Mouse (Mus musculus): ENCODE measurements around the gene Cidec. TPM values are rescaled to one million over a fixed set of nuclear protein-coding genes. Genes with fewer than 3 reads are reported as not detected.

Gene Cidec
- total RNA-seq (2017) = not detected in 3 replicates

DNA sequence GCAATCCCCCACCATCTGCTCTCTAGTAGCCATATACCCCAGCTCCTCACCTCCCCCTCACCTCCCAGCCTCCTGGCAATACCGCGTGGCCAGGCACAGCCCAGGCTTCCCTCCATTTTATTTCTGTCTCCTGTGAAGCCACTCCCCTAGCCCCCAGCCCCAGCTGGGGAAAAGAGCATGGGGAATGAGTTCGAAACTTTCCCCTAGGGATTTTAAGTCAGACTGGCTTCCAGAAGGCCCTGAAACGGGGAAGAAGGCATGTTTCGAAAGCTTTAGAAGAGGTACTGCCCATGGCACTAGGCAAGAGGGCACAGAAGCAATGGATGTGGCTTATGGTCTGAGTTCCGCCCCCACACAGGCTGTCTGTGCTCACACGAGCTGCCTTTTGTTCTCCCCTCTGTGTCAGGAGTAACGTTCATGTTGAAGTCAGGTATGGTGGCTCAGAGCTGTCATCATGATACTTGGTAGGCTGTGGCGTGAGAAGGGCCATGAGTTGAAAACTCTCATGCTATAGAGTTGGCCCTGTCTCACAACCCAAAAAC, at the start of gene Cidec:
Cidec (minus strand) TSS at position 97 of the 542 bp plus-strand sequence.
- no peak for ATAC-seq (replicated peaks; ENCODE audit: insufficient number of reproducible peaks, low FRiP score, low TSS enrichment, poor library complexity, severe bottlenecking)

DNA sequence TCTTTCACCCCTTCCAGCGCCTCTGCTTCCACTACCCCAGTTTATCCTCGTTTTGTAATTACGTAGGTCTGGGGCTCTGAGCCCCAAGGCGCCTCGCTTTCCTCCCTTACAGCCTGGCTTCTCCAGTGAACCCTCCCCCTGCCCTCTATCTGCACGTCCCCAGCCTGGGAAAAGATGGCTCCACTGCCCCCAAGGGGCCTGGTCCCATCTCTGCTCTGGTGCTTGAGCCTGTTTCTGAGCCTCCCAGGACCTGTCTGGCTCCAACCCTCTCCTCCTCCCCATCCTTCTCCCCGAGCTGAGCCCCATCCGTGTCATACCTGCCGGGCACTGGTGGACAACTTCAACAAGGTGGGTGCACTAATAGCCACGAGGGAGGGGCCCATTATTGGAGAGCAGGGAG, 48.2 kb upstream of the Cidec start:
- ATAC-seq (replicated peaks; ENCODE audit: insufficient number of reproducible peaks, low FRiP score, low TSS enrichment, poor library complexity, severe bottlenecking) = no peak

DNA sequence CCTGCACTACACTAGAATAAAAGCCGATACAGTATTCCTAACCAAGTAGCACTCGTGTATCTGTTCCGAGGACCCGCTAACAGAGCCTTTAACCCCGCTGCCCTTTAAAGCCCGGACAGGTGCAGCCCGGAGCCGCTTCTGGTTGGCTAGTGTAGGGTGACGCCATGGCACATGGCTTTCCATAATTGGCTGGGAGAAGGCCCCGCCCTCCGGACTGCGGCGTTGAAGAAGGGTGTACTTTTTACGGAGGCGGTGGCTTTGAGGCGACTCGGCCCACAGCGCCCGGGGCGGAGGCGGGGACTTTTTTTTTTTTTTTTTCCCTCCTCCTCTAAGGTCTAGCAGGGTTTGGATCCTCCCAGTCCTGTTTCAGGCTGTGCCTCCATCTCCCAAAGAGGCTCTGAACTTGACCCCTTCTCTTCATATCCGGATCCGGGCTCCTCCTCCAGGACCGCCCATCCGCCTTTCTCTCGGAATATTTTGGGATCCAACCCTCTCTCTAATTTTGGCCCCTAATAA, 47.6 kb upstream of the Cidec start, which contains the start of gene Creld1:
Creld1 (plus strand) TSS at position 198 of the 516 bp plus-strand sequence.
- ATAC-seq (replicated peaks; ENCODE audit: insufficient number of reproducible peaks, low FRiP score, low TSS enrichment, poor library complexity, severe bottlenecking) = peak; percentile 95

DNA sequence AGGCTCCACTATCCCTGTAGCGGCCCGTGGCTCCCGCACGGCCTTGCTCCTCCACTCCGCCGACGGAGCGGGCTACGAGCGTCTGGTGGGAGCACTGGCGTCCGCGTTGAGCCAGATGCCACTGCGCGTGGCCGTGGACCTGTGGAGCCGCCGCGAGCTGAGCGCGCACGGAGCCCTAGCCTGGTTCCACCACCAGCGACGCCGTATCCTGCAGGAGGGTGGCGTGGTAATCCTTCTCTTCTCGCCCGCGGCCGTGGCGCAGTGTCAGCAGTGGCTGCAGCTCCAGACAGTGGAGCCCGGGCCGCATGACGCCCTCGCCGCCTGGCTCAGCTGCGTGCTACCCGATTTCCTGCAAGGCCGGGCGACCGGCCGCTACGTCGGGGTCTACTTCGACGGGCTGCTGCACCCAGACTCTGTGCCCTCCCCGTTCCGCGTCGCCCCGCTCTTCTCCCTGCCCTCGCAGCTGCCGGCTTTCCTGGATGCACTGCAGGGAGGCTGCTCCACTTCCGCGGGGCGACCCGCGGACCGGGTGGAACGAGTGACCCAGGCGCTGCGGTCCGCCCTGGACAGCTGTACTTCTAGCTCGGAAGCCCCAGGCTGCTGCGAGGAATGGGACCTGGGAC, 47.0 kb upstream of the Cidec start:
- peak; percentile 12; the same call in 1 of the 2 replicates for ATAC-seq (replicated peaks; ENCODE audit: insufficient number of reproducible peaks, low FRiP score, low TSS enrichment, poor library complexity, severe bottlenecking)

DNA sequence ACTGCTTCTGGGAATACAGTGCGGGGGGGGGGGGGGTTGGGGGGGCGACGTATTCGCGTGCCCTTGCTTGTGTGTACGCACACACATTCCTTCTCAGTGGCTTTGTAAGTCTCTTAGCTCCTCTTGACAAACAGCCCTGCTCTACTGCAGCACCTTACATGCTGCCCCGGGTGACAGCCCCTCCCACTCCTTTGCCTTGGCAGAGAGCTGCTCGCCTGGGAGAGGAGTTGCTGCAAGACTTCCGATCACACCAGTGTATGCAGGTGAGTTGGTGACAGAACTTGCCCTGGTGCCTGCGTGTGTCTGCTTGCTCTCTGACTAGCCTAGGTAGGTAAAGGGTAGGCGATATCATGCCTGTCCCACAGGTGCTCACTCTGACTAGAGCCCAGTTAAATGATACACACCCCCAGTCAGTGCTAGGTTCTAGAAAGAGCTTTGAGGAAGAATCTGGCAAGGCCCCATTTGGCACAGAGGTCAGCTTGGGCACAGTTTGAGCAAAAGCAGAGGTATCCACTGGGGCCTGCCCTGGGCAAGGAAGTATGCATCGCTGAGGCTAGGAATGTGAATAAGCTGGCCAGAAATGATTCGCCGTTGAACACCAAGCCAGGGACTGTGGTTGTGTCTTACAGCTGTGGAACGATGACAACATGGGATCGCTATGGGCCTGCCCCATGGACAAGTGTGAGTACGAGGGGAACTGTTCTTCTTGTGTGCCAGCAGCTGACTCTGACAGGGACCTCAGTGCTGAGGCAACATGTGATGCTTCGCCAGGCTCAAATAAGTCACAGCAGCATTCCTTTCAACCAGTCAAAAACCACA, 45.2 kb upstream of the Cidec start:
- no peak for ATAC-seq (replicated peaks; ENCODE audit: insufficient number of reproducible peaks, low FRiP score, low TSS enrichment, poor library complexity, severe bottlenecking)

DNA sequence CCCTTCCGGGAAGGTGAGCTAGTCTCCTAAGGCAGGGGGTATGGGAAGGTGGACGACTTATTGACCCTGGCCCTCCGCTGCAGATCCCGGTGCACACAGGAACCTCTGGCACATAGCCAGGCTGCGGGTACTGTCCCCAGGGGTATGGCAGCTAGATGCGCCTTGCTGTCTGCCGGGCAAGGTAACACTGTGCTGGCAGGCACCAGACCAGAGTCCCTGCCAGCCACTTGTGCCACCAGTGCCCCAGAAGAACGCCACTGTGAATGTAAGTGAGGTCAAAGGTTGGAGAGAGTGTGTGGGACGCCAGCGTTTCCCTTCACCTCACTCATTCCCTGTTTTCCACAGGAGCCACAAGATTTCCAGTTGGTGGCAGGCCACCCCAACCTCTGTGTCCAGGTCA, 43.3 kb upstream of the Cidec start:
- no peak for ATAC-seq (replicated peaks; ENCODE audit: insufficient number of reproducible peaks, low FRiP score, low TSS enrichment, poor library complexity, severe bottlenecking)

DNA sequence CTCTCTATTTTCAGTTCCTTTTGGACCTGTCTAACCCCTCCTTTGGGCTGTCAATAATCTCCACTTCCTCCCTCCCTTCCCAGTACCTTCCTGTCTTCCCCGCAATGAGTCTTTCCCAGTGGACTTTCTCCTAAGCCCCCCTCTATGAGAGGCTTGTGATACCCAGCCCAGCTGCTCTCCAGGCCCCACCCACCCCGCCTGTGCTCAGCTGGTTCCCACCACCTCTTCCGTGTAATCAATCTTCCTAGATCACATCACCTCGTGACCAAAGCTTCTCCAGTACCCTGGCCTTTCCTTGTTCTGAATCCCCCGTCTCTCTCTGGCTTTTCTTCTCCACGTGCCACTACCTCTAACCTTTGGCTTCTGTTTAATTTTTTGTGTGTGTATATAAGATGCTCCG, 41.8 kb upstream of the Cidec start:
- ATAC-seq (replicated peaks; ENCODE audit: insufficient number of reproducible peaks, low FRiP score, low TSS enrichment, poor library complexity, severe bottlenecking) = no peak

DNA sequence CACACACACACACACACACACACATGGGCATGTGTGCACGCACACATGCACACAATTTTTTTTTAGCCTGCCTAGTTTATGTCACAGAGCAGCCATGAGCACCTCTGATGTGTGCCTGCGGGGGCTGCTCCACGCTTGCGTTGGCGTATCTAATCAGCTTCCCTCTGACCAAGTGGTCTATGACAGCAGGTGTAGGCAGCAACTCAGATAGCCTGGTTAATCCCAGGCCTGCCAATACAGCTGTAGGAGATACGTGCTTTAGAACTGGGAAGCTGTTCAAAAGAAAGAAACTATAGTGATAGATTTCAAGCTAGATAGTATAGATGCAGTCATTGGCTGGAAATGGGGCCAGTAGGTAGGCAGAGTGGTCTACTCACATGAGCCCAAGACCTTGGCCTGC, 38.2 kb upstream of the Cidec start:
- ATAC-seq (replicated peaks; ENCODE audit: insufficient number of reproducible peaks, low FRiP score, low TSS enrichment, poor library complexity, severe bottlenecking) = no peak

DNA sequence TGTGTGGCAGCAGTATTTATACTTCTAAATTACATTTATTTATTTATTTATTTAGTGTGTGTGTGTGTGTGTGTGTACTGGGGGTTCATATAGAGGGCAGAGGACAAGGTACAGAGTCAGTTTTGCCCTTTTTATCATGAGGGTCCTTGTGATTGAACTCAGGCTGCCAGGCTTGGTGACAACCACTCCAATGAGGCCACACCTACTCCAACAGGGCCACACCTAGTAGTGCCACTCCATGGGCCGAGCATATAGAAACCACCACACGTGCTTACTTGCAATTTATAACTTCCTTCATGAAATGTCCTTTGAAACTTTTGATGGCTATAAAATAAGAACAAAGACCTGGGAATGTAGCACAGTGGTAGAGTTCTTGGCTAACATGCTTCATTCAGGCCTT, 37.7 kb upstream of the Cidec start:
- ATAC-seq (replicated peaks; ENCODE audit: insufficient number of reproducible peaks, low FRiP score, low TSS enrichment, poor library complexity, severe bottlenecking) = no peak

DNA sequence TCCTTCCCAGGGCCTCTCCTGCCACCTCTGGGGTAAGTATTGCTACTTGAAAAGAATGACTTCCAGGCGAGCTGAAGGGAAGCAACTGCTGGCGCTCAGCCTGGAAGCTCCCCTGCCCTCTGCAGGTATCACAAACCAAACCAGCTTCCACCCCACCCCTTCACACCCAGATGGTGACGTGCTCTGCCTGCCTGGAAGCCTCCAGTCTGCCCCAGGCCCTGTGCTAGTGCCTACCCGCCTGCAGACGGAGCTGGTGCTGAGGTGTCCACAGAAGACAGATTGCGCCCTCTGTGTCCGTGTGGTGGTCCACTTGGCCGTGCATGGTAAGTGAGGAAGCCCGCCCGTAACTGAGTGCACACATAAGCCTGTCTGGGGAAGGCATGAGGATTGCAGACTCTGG, 36.5 kb upstream of the Cidec start:
- ATAC-seq (replicated peaks; ENCODE audit: insufficient number of reproducible peaks, low FRiP score, low TSS enrichment, poor library complexity, severe bottlenecking) = no peak

DNA sequence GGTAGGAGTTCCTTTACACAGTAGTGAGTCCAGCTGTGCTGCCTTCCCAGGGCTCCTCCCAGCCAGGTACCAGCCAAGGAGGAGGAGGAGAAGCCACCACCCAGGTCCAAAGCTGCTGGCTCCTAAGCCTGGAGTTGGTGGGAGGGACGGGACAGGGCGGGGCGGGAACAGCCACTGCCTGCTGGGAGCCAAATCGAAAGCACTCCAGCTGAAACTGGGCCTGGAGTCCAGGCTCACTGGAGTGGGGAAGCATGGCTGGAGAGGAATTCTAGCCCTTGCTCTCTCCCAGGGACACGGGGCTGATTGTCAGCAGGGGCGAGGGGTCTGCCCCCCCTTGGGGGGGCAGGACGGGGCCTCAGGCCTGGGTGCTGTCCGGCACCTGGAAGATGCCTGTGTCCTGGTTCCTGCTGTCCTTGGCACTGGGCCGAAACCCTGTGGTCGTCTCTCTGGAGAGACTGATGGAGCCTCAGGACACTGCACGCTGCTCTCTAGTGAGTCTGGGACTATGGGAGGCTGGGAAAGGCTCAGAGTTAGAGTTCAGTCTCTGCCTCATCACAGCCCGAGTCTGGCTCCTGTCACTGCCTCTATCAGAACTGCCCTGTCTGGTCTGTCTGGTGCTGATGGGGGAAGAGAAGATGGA, 35.9 kb upstream of the Cidec start, which contains the start of gene Il17rc:
Il17rc (plus strand) TSS at position 131 of the 640 bp plus-strand sequence.
- ATAC-seq (replicated peaks; ENCODE audit: insufficient number of reproducible peaks, low FRiP score, low TSS enrichment, poor library complexity, severe bottlenecking) = no peak

DNA sequence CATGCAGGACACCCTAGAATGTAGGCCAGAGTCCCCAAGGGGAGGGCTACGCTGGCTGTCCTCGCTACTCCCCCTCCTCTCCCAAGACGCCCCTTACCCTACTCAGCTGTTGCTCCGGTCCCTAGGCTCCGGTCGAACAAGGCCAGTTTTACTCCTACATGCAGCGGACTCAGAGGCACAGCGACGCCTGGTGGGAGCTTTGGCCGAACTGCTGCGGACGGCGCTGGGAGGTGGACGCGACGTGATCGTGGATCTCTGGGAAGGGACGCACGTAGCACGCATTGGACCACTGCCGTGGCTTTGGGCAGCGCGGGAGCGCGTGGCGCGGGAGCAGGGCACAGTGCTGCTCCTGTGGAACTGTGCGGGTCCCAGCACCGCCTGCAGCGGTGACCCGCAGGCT, 33.9 kb upstream of the Cidec start:
- peak; percentile 56 for ATAC-seq (replicated peaks; ENCODE audit: insufficient number of reproducible peaks, low FRiP score, low TSS enrichment, poor library complexity, severe bottlenecking)

DNA sequence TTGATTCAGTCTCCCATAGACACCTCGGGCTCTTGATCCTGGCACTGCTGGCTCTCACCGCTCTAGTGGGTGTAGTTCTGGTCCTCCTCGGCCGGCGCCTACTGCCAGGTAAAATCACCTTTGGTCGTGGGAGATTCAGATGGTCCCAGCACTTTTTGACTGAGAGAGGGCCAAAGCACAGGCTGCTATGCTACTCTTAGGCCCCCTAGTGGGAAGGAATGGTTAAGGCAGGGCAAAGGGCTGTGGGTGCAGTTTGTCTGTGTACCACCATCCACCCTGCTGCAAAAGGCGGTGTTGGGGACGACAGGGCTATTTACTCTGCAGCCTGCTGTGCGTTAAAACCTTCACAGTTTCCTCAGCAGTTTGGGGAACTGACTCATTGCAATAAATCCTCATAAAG, 33.5 kb upstream of the Cidec start:
- peak; percentile 73 for ATAC-seq (replicated peaks; ENCODE audit: insufficient number of reproducible peaks, low FRiP score, low TSS enrichment, poor library complexity, severe bottlenecking)

DNA sequence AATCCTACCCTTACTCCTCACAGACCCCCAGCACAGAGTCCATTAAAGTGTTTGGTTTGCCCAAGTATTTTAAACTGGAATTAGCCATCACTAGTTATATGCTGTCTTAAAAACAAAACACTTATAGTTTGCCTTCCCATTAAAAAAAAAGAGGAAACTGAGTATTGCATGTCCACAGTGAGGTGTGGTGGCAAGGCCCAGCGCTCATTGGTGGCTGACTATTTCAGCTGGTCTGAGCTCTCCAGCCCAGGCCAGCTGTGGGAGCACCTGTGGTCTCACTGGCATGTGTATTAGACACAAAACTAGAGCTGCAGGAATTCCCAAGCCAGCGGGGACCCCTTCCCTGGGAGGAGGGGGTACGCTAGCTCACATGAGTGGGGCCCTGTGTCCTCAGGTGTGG, 33.0 kb upstream of the Cidec start:
- ATAC-seq (replicated peaks; ENCODE audit: insufficient number of reproducible peaks, low FRiP score, low TSS enrichment, poor library complexity, severe bottlenecking) = no peak

DNA sequence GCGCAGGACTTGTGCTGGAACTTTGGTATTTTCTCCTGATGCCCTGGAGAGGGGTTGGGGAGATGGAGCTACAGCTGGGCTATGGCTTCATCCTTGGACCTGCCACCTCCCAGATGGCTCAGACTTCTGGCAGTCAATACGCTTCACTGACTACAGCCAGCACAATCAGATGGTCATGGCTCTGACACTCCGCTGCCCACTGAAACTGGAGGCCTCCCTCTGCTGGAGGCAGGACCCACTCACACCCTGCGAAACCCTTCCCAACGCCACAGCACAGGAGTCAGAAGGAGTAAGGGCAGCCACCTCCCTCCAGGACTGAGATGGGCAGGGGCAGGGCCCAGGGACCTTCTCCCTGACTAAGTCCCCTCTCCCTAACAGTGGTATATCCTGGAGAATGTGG, 30.0 kb upstream of the Cidec start:
- no peak for ATAC-seq (replicated peaks; ENCODE audit: insufficient number of reproducible peaks, low FRiP score, low TSS enrichment, poor library complexity, severe bottlenecking)

DNA sequence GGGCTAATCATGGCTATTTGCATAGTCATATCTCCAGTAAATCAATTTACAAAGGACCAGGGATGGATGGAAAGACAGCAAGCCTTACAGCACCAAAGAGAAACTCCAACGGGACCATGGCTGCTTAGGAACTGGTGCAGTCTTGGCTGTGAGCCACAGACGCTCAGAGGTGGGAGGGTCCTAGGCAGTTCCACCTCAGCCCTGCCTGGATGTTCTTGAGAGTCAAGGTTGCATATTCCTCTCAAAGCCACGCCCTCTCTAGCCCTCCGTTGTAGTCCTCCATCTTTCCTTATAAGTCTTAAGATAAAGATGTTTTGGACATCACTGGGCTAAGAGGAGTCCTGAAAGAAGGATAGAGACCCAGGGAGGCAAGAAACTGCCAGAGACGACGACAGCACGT, 28.5 kb upstream of the Cidec start:
- ATAC-seq (replicated peaks; ENCODE audit: insufficient number of reproducible peaks, low FRiP score, low TSS enrichment, poor library complexity, severe bottlenecking) = no peak

DNA sequence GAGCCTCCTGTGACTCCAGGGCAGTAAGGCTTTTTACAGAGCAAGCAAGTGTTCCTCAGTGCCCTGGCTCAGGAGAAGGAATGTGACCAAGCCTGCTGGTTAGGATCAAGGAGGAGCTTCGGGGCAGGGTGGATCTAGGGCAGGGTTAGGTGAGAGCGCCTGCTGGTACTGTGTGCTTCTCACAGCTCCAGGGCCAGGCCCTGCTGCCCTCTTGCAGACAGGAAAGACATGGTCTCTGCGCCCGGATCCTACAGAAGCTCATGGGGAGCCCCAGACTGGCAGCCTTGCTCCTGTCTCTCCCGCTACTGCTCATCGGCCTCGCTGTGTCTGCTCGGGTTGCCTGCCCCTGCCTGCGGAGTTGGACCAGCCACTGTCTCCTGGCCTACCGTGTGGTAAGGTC, 23.1 kb upstream of the Cidec start:
- no peak for ATAC-seq (replicated peaks; ENCODE audit: insufficient number of reproducible peaks, low FRiP score, low TSS enrichment, poor library complexity, severe bottlenecking)

DNA sequence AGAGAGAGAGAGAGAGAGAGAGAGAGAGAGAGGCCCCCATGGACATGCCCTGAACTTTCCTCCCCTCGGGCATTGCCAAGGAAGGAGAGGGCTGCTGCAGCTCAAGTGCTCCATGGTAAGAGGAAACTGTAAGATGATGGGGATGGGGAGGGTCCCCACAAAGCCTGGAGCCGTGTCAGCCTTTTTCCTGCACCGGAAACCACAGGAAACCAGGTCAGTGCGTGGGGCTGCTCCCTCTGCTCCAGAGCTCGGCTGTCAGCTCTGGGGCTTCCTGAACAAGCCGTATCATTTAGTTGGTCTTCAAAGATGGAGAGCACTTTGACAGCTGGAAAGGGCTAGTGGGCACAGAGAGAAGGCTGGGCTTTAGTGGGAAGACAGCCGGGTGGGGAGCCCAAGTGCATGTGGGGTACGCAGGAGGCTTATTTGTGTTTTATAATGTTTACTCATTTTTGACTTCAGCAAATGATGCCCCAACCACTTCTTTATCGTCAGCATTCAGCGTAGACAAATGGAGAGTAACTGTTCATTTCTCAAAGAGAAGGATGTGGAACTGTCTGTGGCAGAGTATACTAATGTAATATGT, 22.5 kb upstream of the Cidec start, which contains the start of gene Il17re:
Il17re (plus strand) TSS at position 533 of the 583 bp plus-strand sequence.
- ATAC-seq (replicated peaks; ENCODE audit: insufficient number of reproducible peaks, low FRiP score, low TSS enrichment, poor library complexity, severe bottlenecking) = no peak

DNA sequence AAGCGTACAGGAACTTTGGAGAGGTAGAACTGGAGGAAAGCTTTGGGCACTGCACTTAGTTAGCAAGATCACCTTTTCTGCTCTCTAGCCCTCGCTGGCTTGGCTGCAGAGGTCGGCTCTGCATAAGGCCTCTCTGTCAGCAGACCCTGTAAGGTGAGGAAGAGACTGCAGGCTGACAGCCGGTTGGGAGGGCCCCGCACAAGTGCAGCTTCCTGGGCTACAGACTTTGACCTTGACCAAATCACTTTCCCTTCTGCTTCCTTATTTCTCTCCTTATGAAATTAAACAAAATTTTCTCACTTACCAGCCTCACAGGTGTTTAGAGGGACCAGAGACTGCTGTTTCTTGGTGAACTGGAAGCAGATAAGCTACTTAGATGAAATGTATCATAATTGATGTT, 19.4 kb upstream of the Cidec start:
- ATAC-seq (replicated peaks; ENCODE audit: insufficient number of reproducible peaks, low FRiP score, low TSS enrichment, poor library complexity, severe bottlenecking) = no peak

All from monocyte, adult 5-6 weeks (primary cell).